Mouse (Mus musculus): ENCODE results near the gene Gabarap. TPM values are rescaled to one million over a fixed set of nuclear protein-coding genes. Genes with fewer than 3 reads are reported as not detected.
"Not testable (repeated sequence)": the region's sequence is repeated elsewhere in the genome, so short reads cannot be mapped to it uniquely, and the experiment has no call there.

Gabarap gene
- total RNA-seq, 4 experiments from 2014 or later = 186 to 216 (median 214) TPM

- DNase-seq (ENCODE audit: low spot score in 2 of 2) = no peak
These were observed 7.9 kb downstream of the Gabarap start for GRCm38 (mm10) chr11:69998567-69999491.

GRCm38 (mm10) chr11:69999666-70000065 is 8.7 kb downstream of the Gabarap start:
- DNase-seq (ENCODE audit: low spot score in 2 of 2) = no peak

- peak; percentile 75 to 86 for DNase-seq (ENCODE audit: low spot score in 2 of 2)
These were observed 9.5 kb downstream of the Gabarap start, which contains the start of gene Dvl2 for GRCm38 (mm10) chr11:70000396-70000898. Gene Dvl2 (plus strand): TSS chr11:70000595.

- no peak for DNase-seq (ENCODE audit: low spot score in 2 of 2)
These were observed 10.2 kb downstream of the Gabarap start for GRCm38 (mm10) chr11:70001159-70001558.

- no peak for DNase-seq (ENCODE audit: low spot score in 2 of 2)
These were observed 10.9 kb downstream of the Gabarap start for GRCm38 (mm10) chr11:70001865-70002264.

GRCm38 (mm10) chr11:70002471-70002870 is 11.5 kb downstream of the Gabarap start:
- no peak for DNase-seq (ENCODE audit: low spot score in 2 of 2)

- DNase-seq (ENCODE audit: low spot score in 2 of 2) = no peak
These were observed 14.6 kb downstream of the Gabarap start for GRCm38 (mm10) chr11:70005521-70005920.

GRCm38 (mm10) chr11:70010033-70010432 is 19.1 kb downstream of the Gabarap start:
- DNase-seq (ENCODE audit: low spot score in 2 of 2) = no peak

GRCm38 (mm10) chr11:70010548-70010947 is 19.6 kb downstream of the Gabarap start:
- DNase-seq (ENCODE audit: low spot score in 2 of 2) = no peak

- no peak for DNase-seq (ENCODE audit: low spot score in 2 of 2)
These were observed 20.0 kb downstream of the Gabarap start for GRCm38 (mm10) chr11:70010961-70011360.

GRCm38 (mm10) chr11:70012931-70013330 is 22.0 kb downstream of the Gabarap start:
- DNase-seq (ENCODE audit: low spot score in 2 of 2) = no peak

GRCm38 (mm10) chr11:70013408-70013807 is 22.5 kb downstream of the Gabarap start:
- no peak for DNase-seq (ENCODE audit: low spot score in 2 of 2)

- DNase-seq (ENCODE audit: low spot score in 2 of 2) = no peak
These were observed 23.1 kb downstream of the Gabarap start for GRCm38 (mm10) chr11:70014051-70014450.

GRCm38 (mm10) chr11:70014880-70015558 is 24.1 kb downstream of the Gabarap start, which contains the start of gene Acadvl:
Gene Acadvl (minus strand): TSS chr11:70015411.
- peak; percentile 88 to 90 for DNase-seq (ENCODE audit: low spot score in 2 of 2)

GRCm38 (mm10) chr11:70015677-70016076 is 24.7 kb downstream of the Gabarap start:
- no peak for DNase-seq (ENCODE audit: low spot score in 2 of 2)

GRCm38 (mm10) chr11:70016177-70016576 is 25.2 kb downstream of the Gabarap start:
- DNase-seq (ENCODE audit: low spot score in 2 of 2) = not testable (repeated sequence)

GRCm38 (mm10) chr11:70016669-70017068 is 25.7 kb downstream of the Gabarap start, which contains the start of gene Dlg4:
Gene Dlg4 (plus strand): TSS chr11:70016942.
- DNase-seq (ENCODE audit: low spot score in 2 of 2) = no peak

- no peak for DNase-seq (ENCODE audit: low spot score in 2 of 2)
These were observed 26.3 kb downstream of the Gabarap start for GRCm38 (mm10) chr11:70017199-70017767.

- no peak for DNase-seq (ENCODE audit: low spot score in 2 of 2)
These were observed 27.4 kb downstream of the Gabarap start for GRCm38 (mm10) chr11:70018131-70018990.

- no peak for DNase-seq (ENCODE audit: low spot score in 2 of 2)
These were observed 28.6 kb downstream of the Gabarap start for GRCm38 (mm10) chr11:70019495-70020021.

Data from gastrocnemius, adult 8-10 months (tissue).